Mouse (Mus musculus): Measurements from ENCODE around the gene Asb12. TPM values are rescaled to one million over a fixed set of nuclear protein-coding genes. Genes with fewer than 3 reads are reported as not detected.
"Not testable (repeated sequence)": the region's sequence is repeated elsewhere in the genome, so short reads cannot be mapped to it uniquely, and the experiment has no call there.

Gene Asb12
- not detected for polyA plus RNA-seq (2017; shearing (Covaris generic))

DNA sequence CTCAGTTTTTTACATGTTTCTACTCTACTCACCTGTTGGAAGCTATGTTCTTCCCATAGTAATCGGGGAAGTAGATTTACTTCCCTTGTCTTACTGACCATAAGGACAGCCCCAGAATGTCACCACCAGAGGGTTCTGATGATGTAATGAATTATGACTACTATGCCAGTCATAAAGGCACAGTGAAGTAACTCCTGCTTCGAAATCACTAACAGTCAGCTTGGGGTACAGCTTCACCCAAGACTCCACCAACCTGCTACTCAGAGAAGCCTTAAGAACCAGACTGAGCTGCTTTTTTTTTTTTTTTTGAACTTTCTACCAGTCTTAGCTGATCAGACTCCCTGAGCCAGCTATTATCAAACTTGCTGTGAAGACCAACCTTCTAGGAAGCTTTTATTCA is at the start of gene Asb12, which contains the start of gene Pfn5:
Gene Asb12, minus strand, starts transcription at position 101 of the 400 bp plus-strand sequence.
Gene Pfn5, plus strand, starts transcription at position 218 of the 400 bp plus-strand sequence.
- ATAC-seq: no peak

DNA sequence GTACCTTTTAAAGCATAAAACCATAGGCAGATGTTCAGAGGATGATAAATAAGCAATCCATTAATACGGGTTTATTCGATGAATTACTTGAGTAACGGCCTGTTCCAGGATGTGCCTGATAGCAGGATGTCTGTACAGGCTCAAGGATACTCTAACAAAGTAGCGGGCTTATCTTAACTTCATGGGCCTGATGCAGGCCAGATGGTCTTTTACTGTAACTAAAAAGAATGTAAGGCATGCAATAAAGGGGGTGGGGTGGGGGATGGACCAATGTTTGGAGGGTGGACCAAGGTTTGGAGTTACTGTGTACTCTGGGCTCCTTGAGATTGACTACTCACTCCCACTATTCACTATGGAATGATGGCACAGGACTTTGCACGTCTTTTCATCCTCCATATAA is 42.8 kb upstream of the Asb12 start:
- no peak for ATAC-seq

DNA sequence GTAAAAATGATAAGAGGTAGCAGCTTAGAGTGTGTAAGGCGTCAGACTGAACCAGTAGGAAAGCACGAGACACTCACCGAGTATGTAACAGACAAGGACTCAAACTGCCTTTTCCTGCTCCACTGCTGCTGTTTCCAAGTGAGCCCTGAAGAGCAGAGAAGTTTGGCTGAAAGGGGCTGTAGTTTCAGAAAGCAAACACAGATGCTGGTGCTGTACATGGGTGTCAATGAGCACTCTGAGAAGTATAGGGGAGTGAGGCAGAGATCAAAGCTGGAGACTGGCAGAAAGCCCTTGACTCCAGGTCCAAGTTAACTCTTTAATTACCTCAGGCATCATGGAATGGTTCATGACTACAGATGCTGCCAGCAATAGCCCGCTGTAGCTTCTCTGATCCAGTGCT is 3.5 kb downstream of the Asb12 start:
- no peak for ATAC-seq

- ATAC-seq: not testable (repeated sequence)
These were observed 22.3 kb downstream of the Asb12 start for GRCm38 (mm10) chrX:95535493-95535892.

DNA sequence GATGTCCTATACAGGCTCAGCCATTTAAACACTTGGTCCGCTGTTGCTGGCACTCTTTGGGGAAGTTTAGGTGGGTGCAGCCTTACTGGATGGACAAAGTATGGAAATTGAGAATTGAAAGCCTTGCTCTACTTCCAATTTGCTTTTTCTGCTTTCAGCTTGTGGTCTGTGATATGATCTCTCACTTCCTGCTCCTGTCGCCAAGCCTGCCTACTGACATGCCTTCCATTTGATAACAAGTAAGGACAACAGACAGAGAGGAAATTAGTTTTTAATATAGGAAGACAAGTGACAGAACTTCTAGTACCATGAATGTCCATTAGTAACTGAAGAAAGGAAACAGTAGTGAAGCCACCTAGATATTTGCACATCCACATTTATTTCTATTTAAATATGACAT is 32.6 kb downstream of the Asb12 start:
- ATAC-seq: no peak

GRCm38 (mm10) chrX:95523883-95524282 is 33.9 kb downstream of the Asb12 start:
- no peak for ATAC-seq

GRCm38 (mm10) chrX:95457166-95457565 is 100.6 kb downstream of the Asb12 start:
- ATAC-seq: no peak

- ATAC-seq: no peak
These were observed 111.9 kb downstream of the Asb12 start for GRCm38 (mm10) chrX:95445866-95446265.

DNA sequence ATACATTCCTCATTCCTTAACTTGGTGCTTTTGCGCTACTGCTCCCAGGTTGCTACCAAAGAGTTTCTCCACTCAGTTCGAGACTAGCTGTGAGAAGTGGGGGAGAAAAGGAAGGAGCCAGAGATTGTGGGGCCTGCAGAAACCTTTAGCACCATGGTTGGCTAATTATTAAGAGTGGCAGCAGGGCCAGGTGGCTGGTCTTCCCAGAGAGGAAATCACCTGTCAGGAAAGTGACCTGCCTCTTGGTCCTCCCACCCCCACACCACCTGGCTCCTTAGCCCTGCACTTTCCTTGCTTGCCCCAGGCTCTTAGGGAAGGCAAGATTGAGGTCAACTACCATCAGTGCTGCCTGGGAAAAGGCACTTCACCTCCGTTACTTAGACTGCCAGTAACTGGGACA is 112.6 kb downstream of the Asb12 start:
- ATAC-seq: no peak

- peak; percentile 93 for ATAC-seq
These were observed 113.0 kb downstream of the Asb12 start, which contains the start of gene Amer1 for GRCm38 (mm10) chrX:95444776-95445111. Gene Amer1 (minus strand): TSS chrX:95444872.

DNA sequence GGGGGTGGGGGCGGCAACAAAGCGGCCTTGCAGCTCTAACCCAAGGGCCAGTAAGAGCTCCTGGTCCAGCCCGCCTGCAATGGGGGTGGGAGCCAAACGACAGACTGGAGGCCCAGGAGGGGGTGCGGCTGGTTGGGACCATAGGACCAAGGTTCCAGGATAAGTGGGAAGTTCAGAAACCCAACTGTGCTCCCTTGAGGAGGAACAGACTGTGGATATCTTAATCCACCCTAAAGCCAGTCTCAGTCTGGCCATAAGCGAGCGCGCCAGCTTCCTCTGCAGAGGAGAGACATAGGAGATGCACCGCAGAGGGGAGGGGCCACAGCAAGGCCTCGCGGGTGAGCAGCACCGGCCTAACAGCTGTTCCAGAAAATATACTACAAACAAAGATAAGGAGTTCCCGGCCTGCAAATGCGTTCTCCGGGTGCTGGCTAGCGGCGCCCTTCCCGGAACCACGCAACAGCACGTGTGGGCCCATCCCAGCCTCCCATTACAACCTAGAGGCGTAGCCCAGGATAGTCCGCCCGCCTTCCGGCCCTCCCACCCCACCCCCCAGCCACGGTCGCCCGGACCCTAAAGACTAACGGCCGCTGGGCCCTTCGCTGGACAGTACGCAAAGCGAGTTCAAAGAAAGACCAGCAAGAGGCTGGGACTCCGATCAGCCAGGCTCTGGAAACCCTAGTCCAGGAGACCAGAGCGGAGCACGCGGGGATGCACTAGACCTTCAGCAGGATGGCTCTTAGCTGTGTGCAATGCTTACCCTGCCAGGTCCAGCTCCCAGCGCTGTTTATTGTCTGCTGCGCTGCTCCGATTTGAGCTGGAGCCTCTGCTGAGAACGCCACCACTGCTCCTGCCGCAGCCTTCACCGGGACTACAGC is 113.7 kb downstream of the Asb12 start:
- peak; percentile 52 for ATAC-seq

DNA sequence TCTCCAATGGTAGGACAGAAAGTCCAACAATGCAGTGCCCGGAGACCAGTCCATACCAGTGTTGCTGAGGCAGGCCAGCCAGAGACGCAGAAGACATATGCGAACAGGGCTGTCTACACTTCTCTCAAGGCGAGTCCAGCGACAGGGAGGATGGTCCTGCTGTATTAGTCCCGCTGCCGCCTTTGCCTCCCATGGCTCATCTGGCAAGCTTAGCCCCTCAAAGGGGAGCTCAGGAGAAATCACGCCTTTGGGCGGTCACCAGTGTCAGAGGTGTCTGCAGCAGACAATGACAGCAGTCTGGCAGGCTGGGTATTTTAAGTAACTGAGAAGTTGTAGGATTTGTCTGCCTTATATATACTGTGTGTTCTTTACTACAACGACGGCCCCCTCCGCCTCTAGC is 114.4 kb downstream of the Asb12 start:
- no peak for ATAC-seq

DNA sequence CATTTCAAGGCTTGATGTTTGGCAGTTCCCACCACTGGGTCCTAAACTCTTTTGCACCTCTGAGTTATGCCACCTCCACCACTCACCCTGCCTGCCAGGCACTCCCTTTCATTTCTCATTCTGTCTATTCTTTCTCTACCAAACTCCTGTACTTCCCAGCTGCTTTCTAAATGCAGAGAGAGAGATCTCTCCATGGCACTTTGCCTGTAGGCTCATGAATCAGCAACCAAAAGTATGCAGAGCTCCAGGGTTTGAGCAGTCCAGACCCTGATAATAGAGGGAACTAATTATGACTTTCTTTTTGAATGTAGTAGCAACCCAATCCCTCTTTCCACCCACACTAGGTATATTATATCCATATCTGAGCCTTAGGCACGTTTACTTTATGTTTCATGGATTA is 115.5 kb downstream of the Asb12 start:
- no peak for ATAC-seq

GRCm38 (mm10) chrX:95441290-95441689 is 116.5 kb downstream of the Asb12 start:
- ATAC-seq: peak; percentile 17

GRCm38 (mm10) chrX:95438491-95438890 is 119.3 kb downstream of the Asb12 start:
- no peak for ATAC-seq

- no peak for ATAC-seq
These were observed 120.6 kb downstream of the Asb12 start for GRCm38 (mm10) chrX:95437236-95437635.

Other genes starting within 250 kb of the Asb12 start
- gene Amer1, start 113.1 kb downstream of the Asb12 start, polyA plus RNA-seq (2017; shearing (Covaris generic)): 1 to 10 TPM; 2.4 to 6.7 (median 6.3) TPM
- not detected for gene Pfn5, start 117 bp upstream of the Asb12 start, polyA plus RNA-seq (2017; shearing (Covaris generic))
- 1 to 10 TPM; 3.7 to 4.9 (median 4.2) TPM for gene Zc4h2, start 100.5 kb upstream of the Asb12 start, polyA plus RNA-seq (2017; shearing (Covaris generic))
- 1 to 10 TPM in 2 of 3 experiments, under 1 TPM in 1; 0.44 to 2.4 (median 1.7) TPM for gene Zc3h12b, start 153.7 kb upstream of the Asb12 start, polyA plus RNA-seq (2017; shearing (Covaris generic))